Mouse (Mus musculus) urinary bladder, postnatal 10 days (tissue): Measurements from ENCODE around the gene Esyt1.

Experiments used
- DNase-seq: peaks from one replicate; pipeline ENCODE4 v3.0.0; 2022; ENCODE audit warnings: low spot score

Gene Esyt1

DNA sequence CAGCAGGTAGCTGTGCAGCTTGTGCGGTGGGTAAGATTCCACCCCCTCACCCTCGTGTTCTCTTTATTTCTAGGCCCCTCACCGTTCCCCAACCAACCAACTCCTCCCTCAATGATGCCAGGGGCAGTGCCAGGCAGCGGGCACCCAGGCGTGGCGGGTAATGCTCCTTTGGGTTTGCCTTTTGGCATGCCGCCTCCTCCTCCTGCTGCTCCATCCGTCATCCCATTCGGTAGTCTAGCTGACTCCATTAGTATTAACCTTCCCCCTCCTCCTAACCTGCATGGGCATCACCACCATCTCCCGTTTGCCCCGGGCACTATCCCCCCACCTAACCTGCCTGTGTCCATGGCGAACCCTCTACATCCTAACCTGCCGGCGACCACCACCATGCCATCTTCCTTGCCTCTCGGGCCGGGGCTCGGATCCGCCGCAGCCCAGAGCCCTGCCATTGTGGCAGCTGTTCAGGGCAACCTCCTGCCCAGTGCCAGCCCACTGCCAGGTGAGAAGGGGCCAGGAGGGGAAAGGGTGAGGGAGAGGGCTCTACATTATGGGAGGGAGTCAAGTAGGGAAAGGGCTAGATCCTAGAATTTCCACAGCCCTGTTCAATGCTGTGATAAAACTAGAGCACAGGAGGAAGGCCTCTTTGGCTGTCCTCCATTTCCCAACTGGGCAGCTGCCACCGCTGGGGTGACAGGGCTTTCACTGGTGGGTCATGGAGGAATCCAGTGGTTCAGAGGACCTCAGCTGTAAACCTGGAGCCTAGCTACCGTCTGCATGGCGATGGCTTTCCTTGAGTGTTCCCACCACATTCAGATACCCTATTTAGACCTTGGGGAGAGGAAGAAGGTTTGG lies 37.6 kb downstream of the Esyt1 start:
- DNase-seq = no peak

DNA sequence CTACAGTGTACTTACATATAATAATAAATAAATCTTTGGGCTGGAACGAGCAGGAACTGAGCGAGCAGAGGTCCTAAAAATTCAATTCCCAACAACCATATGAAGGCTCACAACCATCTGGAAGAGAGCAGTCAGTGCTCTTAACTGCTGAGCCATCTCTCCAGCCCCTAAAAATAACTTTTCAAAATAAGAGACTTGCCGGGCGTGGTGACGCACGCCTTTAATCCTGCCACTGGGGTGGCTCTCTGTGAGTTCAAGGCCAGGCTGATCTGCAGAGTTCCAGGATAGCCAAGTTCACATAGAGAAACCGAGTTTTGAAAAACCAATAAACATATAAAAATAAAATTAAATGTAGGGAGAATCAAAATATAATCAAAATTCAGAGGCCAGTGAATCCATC lies 39.3 kb downstream of the Esyt1 start:
- no peak for DNase-seq

GRCm38 (mm10) chr10:128474366-128474765 lies 51.3 kb downstream of the Esyt1 start:
- DNase-seq = no peak

GRCm38 (mm10) chr10:128460270-128460630 lies 65.4 kb downstream of the Esyt1 start:
- no peak for DNase-seq
